Mouse (Mus musculus): ENCODE measurements around the gene Ifitm1.
"Not testable (repeated sequence)": the region's sequence is repeated elsewhere in the genome, so short reads cannot be mapped to it uniquely, and the experiment has no call there.

Gene Ifitm1

GRCm38 (mm10) chr7:141016707-141017697 is 50.0 kb downstream of the Ifitm1 start:
- DNase-seq (ENCODE audit: low read depth, low spot score), result no peak

- not testable (repeated sequence) for DNase-seq (ENCODE audit: low read depth, low spot score)
These were observed 50.8 kb downstream of the Ifitm1 start, which contains the start of gene Ifitm6 for GRCm38 (mm10) chr7:141017824-141018223. Ifitm6 (minus strand) TSS chr7:141017924.

GRCm38 (mm10) chr7:141019028-141019427 is 52.0 kb downstream of the Ifitm1 start:
- no peak for DNase-seq (ENCODE audit: low read depth, low spot score)

Measured in brain, embryonic 18.5 days (tissue).